Mouse (Mus musculus) lung, postnatal 0 days (tissue): ENCODE data around the gene Tspan18.

ENCODE experiments used
- CTCF ChIP-seq: IDR thresholded peaks from 2 replicates; pipeline ENCODE4 v1.5.1; 2016; ENCODE audit warnings: antibody characterized with exemption, mild to moderate bottlenecking
- EP300 ChIP-seq: IDR thresholded peaks from 2 replicates; pipeline ENCODE4 v1.6.1; 2016; ENCODE audit warnings: antibody characterized with exemption, mild to moderate bottlenecking, control low read depth

DNA sequence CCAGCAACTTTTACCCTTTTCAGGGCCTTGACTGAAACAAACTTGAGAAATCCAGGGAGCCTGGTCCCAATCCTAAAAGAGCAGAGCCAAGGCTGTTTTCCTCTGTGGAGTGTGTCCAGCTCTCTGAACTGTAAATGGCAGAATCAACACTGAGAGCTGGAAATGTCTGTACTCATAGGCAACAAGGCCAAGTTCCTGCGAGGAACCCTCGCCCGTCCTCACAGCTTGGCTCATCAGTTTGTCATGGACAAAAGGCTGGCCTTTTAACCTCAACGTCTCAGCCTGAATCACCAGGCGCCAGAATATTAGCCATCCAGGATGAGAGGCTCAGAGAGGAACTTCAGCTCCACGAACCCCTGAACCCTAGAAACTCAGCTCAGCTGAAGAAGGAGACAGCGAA, 14.7 kb downstream of the Tspan18 start:
- no peak for TF ChIP-seq CTCF
- TF ChIP-seq EP300: no peak
